Mouse (Mus musculus): ENCODE measurements at regions not wholly inside any gene's neighbourhood (a gene's known extent, or its start where the extent isn't known, plus 50 kb on each side); places are given as distances from the start of the nearest gene placed in this dataset.

DNA sequence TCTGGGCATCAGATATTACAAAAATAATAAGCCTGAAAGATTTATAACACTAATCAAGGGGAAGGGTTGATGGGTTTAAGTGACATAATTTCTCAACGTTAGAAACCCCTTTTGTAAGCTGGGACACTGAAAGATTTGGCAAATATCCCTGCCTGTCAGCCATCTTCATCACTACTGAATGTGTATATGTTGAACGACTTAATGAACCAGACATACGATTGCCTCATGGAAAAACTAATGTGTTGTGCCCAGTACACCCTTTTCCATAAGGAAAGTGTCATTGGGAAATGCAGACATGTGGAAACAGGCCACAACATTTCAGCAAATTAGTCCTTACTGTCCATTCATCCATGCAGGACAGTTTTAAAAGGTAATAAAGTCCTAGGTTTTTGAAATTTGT is 240.7 kb upstream of the Prep start:
- DNase-seq (ENCODE audit: extremely low read depth, low read depth), result no peak

DNA sequence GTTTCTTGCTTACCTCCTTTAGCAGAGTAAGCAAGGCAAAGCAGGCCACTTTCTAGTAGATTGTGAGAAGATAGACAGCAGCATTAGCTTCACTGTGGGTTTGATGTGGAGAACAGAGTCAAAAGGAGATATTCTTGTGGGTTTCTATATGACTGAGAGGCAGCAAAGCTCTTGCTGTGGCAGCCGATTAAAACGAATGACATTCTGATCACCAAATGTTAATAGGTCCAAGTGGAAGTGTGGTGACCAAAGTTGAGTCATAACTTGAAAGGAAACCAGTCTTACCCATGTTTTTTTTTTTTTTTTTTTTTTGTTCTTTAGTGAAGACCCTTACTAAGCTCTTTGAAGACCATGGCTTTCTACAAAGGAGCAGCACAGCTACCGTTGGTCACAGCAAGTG is 245.3 kb upstream of the Prep start:
- DNase-seq (ENCODE audit: extremely low read depth, low read depth), result no peak

DNA sequence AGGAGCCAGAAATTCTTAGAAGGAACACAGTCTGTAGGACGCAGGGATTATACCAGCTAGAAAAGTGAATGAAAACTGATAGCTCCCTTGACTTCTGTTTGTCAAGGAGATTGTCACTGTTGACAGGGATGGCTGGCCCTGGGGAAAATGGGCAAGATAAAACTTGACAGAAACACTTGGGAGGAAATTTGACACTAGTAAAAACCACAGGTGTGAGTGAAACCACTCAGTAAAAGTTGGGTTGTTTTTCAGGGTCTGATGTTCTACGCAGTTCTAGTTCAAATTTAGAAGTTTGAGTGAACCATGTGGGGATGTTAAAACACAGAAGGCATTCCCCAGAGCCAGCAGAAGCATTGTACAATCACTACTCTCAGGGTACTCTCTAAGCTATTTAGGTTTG is 246.6 kb upstream of the Prep start:
- no peak for DNase-seq (ENCODE audit: extremely low read depth, low read depth)

DNA sequence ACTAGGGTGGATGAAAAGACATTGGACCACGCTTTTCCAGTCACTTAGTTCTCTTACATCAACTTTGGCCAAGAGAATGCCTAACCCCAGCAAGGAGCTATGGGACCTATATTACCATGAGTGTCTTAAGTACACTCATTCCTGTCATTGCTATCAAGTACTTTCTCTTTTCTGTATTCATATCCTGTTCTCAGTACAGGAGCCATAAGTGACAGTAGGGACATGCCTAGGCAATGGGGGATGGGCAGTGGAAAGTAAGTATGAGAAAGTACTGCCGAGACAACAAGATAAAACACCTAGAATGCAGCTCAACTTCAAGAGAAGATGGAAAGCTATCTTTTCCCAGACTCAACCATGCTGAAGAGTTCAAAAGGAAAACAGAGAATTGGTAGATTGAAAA is 247.6 kb upstream of the Prep start:
- DNase-seq (ENCODE audit: extremely low read depth, low read depth), result no peak

DNA sequence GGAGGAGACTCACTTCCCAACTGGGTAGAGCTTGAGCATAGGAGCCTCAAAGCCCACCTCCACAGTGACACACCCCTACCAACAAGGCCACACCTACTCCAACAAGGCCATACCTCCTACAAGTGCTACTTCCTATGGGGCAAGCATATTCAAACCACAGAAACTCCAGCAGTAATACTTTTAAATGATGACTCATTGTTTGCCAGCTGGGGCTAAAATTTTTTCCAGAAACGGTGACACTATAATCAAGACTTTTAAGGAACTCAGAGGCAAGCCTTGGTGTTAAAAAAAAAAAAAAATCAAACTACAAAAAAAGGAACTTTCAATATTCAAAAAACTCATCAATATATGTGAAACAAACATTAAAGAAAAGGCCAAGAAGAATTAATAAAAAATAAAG is 248.4 kb upstream of the Prep start:
- DNase-seq (ENCODE audit: extremely low read depth, low read depth), result no peak

DNA sequence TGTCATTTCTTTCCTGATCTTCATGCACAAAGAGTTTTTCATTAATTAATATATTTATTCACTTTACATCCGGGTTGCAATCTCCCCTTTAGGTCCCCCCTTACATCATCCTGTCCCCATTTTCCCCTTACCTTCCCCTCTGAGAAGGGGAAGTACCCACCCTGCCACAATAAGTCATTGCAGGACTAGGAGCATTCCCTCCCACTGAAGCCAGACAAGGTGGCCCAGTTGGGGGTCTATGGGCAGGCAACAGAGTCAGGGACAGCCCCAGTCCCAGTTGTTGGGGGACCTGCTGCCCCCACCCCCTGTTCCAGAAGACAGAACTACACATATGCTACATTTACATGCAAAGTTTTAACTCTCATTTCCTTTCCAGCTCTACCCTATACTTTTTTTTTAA is 267.9 kb upstream of the Prdm1 start:
- no peak for DNase-seq (ENCODE audit: extremely low read depth, low read depth)

DNA sequence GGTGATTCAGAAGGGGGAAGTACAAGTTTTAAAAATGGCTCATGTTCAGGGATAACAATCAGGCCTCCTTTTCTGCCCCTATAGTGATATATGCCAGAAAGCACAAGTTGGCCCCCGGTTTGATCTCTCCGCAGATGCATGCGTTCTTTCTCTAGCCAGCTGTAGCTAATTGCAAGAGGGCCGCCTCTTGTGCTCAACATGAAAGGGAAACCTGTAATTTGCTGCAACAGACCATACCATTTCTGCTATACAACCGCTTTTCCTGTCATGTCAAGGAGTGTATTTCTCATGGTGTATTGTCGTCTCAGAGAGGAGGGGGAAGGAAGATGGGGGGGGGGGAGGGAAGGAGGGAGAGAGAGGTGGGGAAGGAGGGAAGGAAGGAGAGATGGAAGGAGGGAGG is 257.1 kb upstream of the Prdm1 start:
- no peak for DNase-seq (ENCODE audit: extremely low read depth, low read depth)

DNA sequence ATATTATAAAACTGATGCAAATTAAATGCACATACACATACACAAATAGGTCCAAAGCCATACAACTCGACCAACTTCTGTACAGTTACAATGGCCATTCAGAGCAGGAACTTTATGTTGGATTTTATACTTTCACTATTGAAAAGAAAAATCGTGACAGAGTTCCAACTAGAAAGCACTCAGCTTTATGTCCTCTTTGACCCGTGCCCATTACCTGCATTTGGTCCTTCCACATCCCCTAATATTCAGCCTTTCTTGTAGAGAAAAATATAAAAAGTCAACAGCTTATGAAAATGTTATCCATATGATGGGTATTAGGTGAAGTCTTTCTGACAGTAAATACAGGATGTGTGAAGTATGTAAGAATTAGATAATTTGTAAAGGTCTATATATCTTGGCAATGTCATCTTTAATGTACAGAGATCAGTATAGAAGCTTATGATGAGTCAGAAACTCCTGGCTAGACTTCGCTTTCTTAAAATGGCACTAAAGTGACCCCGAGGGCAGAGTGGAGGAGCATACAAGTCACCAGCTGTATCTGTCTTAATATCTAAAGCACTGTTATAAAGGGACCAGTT is 252.2 kb upstream of the Prdm1 start:
- no peak for DNase-seq (ENCODE audit: extremely low read depth, low read depth)

DNA sequence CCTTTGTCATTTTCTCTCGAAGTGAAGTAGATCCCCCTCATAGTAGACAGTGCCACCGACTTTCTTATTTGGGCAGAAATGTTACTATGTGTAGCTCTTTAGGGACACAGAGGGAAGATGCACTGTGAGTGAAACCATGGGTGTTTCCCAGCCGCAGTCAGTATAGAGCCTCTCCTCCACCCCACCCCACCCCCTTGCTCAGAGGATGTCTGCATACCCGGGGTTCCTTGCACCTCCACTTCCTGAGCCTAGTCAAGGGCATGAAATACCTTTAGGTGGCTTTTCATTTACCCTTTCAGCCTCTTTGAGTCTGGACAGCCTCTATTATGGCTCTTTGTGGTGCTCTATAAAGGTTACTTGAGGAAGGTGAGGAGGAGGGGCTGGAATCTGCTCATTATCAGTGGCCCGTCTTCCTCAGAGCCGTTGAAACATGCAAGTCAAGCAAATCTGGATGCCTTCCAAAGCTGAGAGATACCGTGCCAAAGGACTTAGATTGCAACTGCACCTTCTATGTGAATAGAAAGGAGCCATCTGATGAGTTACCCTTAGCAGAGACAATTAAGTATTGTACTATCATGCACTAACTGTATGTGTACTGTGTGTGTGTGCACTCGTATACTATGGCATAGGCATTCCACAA is 251.4 kb upstream of the Prdm1 start:
- DNase-seq (ENCODE audit: extremely low read depth, low read depth), result peak; percentile 42

DNA sequence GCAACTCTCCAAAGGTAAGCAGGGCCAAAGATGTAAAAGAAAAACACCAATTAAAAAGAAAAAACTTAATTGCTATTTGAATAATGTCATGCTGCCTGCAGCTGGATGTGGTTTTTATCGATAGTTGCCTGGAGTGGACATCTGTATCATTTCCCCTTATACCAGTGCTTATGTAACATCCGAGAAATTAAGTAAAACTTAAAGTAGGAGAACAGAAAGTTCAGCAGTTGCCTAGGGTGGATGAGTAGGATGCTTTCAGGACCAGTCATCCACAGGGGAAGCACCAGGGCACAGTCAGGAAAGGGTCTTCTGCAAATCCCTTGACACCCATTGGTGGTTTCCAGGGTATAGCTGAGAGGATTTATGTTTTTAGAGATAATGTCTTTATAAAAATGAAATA is 248.9 kb upstream of the Prdm1 start:
- no peak for DNase-seq (ENCODE audit: extremely low read depth, low read depth)

DNA sequence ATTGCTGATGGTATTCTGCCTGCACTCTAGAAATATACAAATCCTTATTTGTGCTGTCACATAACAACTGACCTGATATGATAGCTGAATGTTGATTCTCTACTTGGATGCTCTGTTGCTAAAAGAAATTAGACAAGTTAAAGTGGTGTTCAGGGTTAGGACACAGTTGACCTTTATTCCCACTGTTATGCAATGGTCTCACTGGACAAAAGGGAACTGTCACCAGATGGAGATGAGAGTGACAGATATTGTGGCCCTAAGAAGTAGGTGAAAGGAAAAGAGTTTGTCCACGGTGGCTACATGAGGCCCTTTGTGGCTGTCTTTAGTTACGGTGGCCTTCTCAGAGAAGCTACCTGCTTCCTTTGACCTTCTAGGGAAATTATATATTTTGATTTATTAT is 247.9 kb upstream of the Prdm1 start:
- DNase-seq (ENCODE audit: extremely low read depth, low read depth), result no peak

DNA sequence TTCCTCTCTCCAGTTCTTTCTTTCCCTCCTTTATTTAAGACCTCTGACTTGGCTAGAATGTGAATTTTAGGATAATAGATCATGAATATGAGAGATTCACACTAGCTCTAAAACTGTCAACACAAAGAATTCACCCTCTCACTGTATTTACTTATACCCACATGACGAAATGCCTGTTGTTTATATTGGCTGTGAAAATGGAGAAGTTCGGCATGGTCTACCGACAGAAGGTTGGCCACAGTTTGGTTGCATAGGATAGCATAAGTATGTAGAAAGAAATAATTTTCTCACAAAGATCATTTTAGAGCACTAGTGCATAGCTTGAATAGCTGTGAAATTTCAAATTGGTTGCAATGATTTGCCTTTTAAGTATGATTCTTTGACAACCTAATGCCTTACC is 237.2 kb upstream of the Prdm1 start:
- peak; percentile 22 for DNase-seq (ENCODE audit: extremely low read depth, low read depth)

DNA sequence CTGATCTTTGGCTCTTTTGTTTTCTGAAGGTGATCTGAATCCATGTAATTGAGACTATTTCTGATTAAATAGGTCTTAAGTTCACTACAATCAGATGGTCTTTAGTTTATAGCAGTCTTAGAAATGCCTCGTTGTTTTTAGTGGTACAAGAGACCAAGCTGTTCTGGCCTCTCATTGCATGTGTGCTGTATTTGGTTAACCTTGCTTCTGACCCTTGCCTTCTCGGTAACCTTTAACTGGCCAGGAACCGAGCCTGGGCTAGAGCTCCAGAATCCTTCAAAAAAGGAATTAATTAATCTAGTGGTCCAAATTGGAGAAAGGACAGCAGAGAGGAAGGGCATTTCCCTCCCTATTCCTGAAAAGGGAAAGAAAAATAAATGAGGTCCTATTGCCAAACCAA is 234.8 kb upstream of the Prdm1 start:
- DNase-seq (ENCODE audit: extremely low read depth, low read depth), result no peak

DNA sequence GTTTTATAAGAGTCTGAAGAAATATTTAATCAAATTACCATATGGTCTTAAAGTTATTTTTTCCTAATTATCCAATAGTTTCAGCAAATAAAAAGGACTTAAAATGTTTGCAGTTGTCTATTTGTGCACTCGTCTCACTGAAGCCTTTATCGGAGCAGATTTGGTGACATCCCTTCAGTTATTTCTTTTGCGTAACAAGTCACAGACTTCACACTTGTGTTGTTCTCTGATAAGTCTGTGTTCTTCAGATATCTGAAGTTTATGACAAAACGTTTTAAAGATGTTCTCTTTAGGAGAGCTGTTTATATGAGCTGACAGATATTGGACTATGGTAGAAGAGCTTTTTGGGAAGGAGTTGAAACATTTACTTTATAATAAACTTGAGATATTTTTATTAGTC is 233.8 kb upstream of the Prdm1 start:
- DNase-seq (ENCODE audit: extremely low read depth, low read depth), result peak; percentile 50

DNA sequence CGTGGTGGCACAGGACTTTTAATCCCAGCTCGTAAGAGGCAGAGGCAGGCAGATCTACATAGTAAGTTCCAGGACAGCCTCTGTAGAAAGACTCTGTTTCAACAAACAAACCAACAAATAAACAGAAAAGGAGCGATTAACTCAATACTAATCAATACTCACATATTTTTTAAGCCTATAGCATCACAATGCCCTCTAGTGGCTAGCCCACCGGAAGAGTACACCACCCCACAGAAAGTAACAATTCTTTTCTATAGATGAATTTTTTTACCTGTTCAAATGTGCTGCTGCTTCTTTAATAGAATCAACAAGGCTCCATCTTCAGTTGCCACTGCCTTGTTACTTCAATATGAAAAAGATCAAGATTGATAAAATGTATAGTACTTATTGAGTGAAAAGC is 233.0 kb upstream of the Prdm1 start:
- DNase-seq (ENCODE audit: extremely low read depth, low read depth), result no peak

DNA sequence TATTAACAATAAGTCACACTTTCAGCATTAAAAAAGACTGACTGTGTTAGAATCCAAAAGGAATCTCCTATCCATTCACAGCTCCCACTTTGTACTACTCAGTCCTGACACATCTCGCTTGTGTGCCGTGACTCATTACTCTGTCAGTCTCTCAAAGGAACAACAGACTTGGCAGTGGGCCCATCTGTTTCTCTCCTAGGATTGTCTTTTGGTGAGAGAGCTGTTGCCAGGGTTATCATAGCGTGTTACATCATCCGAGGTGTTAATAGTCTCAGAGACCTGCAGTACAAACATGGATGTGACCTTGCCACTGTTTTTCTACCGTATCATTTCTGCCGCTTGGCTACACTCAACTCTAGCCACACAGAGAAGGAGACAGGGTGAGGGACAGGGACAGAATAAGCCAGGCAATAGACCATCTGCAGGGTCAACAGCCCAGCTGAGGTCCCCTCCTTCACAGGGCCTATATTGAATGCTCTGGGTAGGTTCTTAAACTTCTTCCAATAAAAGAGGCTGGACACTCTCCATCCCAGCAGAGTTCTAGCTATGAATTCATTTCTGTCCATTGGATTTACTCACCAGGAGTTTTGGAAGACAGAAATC is 227.2 kb upstream of the Prdm1 start:
- peak; percentile 19 for DNase-seq (ENCODE audit: extremely low read depth, low read depth)

DNA sequence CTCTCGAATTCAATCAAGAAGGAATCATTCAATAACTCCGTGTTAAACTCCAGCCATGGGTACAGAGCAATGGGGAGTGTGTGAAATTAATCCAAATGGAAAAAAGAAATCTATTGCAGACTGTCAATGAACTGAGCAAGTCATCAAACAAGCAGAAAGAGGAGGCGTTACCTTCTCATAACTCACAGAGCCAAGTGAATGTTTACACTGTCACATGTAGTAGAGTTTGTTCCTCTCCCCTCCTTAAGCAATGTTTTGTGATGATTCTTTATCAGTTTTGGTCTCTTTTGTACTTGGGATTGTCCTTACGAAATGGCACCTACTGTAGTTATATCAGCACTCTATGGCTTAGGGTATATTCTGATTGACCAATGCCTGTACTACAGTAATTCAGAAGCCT is 226.6 kb upstream of the Prdm1 start:
- no peak for DNase-seq (ENCODE audit: extremely low read depth, low read depth)

DNA sequence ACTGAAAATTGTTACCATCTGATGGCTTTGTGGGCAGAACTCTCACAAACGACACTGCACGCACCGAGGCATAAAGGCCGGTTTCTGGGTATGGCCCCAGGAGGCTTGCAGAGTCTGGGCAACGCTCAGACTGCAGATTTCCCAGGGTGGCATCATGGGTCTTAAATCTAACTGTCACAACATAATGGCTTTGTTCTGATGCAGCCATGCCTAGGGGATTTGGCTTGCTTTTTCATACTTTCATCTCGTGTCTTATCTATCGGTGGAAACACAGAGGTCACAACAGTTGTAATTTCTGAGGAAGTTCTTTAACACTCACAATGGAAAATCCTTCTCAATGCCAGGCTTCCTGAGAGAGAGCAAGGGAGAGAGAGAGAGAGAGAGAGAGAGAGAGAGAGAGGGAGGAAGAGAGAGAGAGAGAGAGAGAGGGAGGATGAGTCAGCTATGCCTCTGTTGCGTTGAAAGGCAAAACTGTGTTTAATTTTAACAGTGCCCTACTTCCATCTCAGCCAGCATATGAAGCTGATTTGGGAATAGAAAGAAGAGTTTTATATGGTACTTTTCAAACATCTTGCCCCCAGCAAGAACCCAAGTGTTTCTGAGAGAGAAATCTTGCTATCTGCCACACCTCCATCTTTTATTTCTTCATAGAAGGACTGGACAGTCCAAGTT is 224.6 kb upstream of the Prdm1 start:
- no peak for DNase-seq (ENCODE audit: extremely low read depth, low read depth)

DNA sequence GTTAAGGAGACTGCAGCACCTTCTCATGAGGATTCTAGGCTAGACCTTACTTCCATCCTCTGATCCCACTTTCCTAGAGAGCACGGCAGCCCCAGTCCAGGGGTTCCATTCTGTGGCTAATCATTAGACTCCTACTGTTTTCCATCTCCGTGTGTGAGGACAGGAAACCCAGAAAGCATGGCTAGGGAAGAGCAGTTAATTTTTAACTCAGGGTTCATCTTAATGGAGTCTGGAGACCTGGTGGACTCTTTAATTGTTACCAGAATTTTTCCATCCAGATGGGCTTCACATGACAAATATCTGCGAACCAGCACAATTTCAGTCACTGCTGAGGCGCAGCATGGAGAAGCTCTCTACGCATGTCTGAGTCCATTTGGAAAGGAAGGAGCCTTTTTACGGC is 222.8 kb upstream of the Prdm1 start:
- no peak for DNase-seq (ENCODE audit: extremely low read depth, low read depth)

DNA sequence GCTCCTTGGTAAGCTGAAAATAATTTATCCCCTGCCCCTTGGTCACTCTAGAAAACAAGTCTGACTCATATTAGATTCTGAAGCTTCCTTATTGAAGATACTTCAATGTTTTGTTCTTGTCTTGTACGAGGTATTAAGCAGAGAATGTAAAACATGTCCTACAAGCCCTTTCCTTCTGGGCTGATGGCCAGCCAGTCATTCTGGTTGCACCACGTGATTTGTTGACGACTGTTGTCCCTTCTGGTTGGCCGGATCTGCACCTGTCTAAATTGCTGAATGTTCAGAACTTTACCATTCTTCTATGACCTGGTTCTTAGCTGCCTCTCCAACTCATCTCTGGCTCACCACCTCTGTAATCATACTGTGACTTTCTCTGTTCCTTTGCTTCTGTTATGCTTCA is 220.9 kb upstream of the Prdm1 start:
- no peak for DNase-seq (ENCODE audit: extremely low read depth, low read depth)

DNA sequence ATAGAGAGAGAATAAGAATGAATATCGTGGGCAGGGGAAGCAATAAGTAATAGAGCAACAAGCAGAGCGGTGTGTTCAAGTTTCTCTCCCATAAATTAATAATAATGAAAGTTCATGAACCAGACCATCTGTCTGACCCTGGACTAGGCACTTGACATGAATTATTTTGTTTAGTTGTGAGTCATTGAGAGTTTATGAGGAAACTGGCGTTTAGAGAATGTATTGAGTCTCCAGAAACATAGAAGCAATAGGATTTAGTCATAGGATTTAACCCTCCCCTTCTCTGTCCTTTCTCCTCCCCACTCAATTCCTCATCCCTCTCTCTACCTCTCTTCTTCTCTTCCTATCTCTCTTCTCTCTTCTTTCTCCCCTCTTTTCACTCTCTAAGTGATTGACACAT is 219.1 kb upstream of the Prdm1 start:
- no peak for DNase-seq (ENCODE audit: extremely low read depth, low read depth)

DNA sequence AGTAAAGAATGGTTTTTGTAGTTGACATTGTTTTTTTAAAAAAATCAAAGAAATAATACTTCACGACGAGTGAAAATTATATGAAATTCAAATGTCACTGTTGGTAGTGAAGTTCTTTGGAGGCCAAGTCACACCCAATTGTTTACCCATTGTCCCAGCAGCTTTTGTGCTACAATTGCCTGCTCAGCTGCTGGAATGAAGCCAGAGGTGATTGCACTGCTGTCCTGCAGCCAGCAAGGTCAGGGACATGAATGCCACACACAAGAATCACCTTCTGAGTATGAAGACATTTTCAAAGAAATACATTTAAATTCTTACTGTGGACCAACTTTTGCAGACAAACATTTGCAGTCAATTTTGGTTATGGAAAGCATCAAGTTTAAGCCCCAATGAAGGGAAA is 215.9 kb upstream of the Prdm1 start:
- DNase-seq (ENCODE audit: extremely low read depth, low read depth), result no peak

DNA sequence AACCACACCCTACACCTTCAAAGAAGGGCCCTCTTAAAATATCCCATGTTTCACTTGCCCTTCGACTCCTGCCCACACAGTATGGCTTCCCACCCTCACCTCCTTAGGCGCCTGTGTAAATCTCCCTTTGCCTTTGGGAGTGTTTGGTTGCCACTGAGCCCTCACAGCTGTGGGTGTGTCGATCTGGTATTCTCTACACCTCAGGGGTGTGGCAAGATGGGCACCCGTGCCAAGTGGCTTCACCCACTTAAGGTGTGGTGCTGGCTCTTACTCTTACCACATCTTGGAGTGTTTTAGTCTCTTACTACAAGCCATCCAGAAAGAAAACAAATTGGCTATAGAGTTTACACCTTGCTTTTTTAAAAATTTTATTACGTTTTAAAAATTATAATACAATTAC is 205.3 kb upstream of the Prdm1 start:
- DNase-seq (ENCODE audit: extremely low read depth, low read depth), result no peak

All from MEL-GATA-1-ER (cell line).